Mouse (Mus musculus) inflammation-experienced regulatory T-cells, adult 16 weeks (primary cell): ENCODE data around the gene Wnt2b. TPM values are rescaled to one million over a fixed set of nuclear protein-coding genes. Genes with fewer than 3 reads are reported as not detected.

Source experiments
- polyA plus RNA-seq: library from polyadenylated mRNA; unstranded; fragments of 100-300 nt; shearing (Covaris generic); gene quantifications from one replicate; pipeline ENCODE4 v1.2.1, GENCODE M21; 2017

Wnt2b gene
- polyA plus RNA-seq, result 0.23 TPM

GRCm38 (mm10) chr3:104961066-104962059, at the start of gene Wnt2b:
Gene Wnt2b, minus strand, starts transcription at chr3:104961921.

Other genes starting within 250 kb of the Wnt2b start
- 70.4 TPM for gene Ppm1j, start 180.9 kb downstream of the Wnt2b start, polyA plus RNA-seq
- gene Fam19a3, start 180.1 kb downstream of the Wnt2b start, polyA plus RNA-seq, result 3.2 TPM
- gene Rhoc, start 173.5 kb downstream of the Wnt2b start, polyA plus RNA-seq, result 15.0 TPM
- gene Mov10, start 143.4 kb downstream of the Wnt2b start, polyA plus RNA-seq, result 52.7 TPM
- 51.9 TPM for gene St7l, start 97.9 kb downstream of the Wnt2b start, polyA plus RNA-seq
- gene Capza1, start 97.4 kb downstream of the Wnt2b start, polyA plus RNA-seq, result 582 TPM
- gene Cttnbp2nl, start 91.2 kb upstream of the Wnt2b start, polyA plus RNA-seq, result 0.40 TPM
- not detected for gene 4930564D02Rik, start 104.9 kb upstream of the Wnt2b start, polyA plus RNA-seq